ENCODE assay signal across 31 mouse cellular contexts in genomic region chr6:29280671-29281070, GRCm38 (mm10). TPM values are rescaled to one million over a fixed set of nuclear protein-coding genes. Genes with fewer than 3 reads are reported as not detected.
A peak's percentile ranks its signal among the peaks of the same experiment; 100 is the strongest.
DNase-seq lines count a peak whose midpoint lies in the region; ATAC-seq and TF ChIP-seq lines count a peak whose summit lies in the region.
"Had no signal": no experiment of that assay in that cellular context is flagged by ENCODE, and none has a peak within 500 bp of the region (broad histone marks: within the 10 kb centered on the region; RNA-seq: fewer than 3 reads in every experiment).

No protein-coding gene starts in this region.

- no peak for TF ChIP-seq CTCF in testis, adult 2 months (IDR thresholded peaks at IDR 0.05; ENCODE audit: control insufficient read depth, insufficient read depth, insufficient replicate concordance, low read depth, low read length)

- H3K4me2 ChIP-seq in hindbrain, embryonic 12.5 days (replicated peaks), result no peak overlapping the region
- H3K4me2 ChIP-seq in midbrain, embryonic 12.5 days (replicated peaks), result no peak overlapping the region
- no peak overlapping the region for H3K4me2 ChIP-seq in midbrain, embryonic 16.5 days (ENCODE audit: low read length)
- H3K4me2 ChIP-seq: forebrain, embryonic 12.5 days; heart, embryonic 15.5 days; hindbrain, embryonic 13.5 days; liver, embryonic 12.5 days; neural tube, embryonic 12.5 days had no signal

- TF ChIP-seq POLR2A in testis, adult 2 months (IDR thresholded peaks at IDR 0.05; ENCODE audit: control insufficient read depth, low read depth, low read length), result no peak

- H3K36me3 ChIP-seq in hindbrain, embryonic 10.5 days, result peaks cover 7% of the 10 kb centered on the region
- H3K36me3 ChIP-seq in hindbrain, embryonic 12.5 days, result no peaks in the 10 kb centered on the region
- no peaks in the 10 kb centered on the region for H3K36me3 ChIP-seq in midbrain, embryonic 12.5 days
- H3K36me3 ChIP-seq in midbrain, embryonic 16.5 days (ENCODE audit: control insufficient read depth, insufficient read depth, low read length), result no peaks in the 10 kb centered on the region
- H3K36me3 ChIP-seq in testis, adult 2 months (ENCODE audit: control insufficient read depth, insufficient read depth, low read length), result no peaks in the 10 kb centered on the region; the same call in 1 of the 2 replicates
- H3K36me3 ChIP-seq: forebrain, embryonic 12.5 days; heart, embryonic 15.5 days; hindbrain, embryonic 13.5 days; neural tube, embryonic 12.5 days had no signal

- no peak for ATAC-seq in hindbrain, embryonic 12.5 days (ENCODE audit: low FRiP score)
- no peak for ATAC-seq in midbrain, embryonic 12.5 days (ENCODE audit: low FRiP score, low read depth)
- ATAC-seq in midbrain, embryonic 16.5 days, result no peak
- ATAC-seq: inflammation-experienced regulatory T-cells, adult 6 months; liver, embryonic 12.5 days; liver, postnatal 0 days had no signal

- WGBS in hindbrain, embryonic 10.5 days, result 30% methylated on average over 7 of the region's 7 CpGs
- 38% methylated on average over 7 of the region's 7 CpGs for WGBS in hindbrain, embryonic 12.5 days
- WGBS in midbrain, embryonic 12.5 days, result 30% methylated on average over 7 of the region's 7 CpGs
- 24% methylated on average over 7 of the region's 7 CpGs for WGBS in midbrain, embryonic 16.5 days

- H3K4me1 ChIP-seq in hindbrain, embryonic 10.5 days (replicated peaks), result peaks cover 10% of the 10 kb centered on the region
- H3K4me1 ChIP-seq in hindbrain, embryonic 12.5 days, result peaks cover 5% of the 10 kb centered on the region; the same call in 1 of the 2 replicates
- peaks cover 4% of the 10 kb centered on the region for H3K4me1 ChIP-seq in midbrain, embryonic 12.5 days
- H3K4me1 ChIP-seq in midbrain, embryonic 16.5 days (ENCODE audit: control insufficient read depth, insufficient read depth, low read length), result no peaks in the 10 kb centered on the region
- no peaks in the 10 kb centered on the region for H3K4me1 ChIP-seq in testis, adult 2 months (ENCODE audit: control insufficient read depth, insufficient read depth, low read length)
- H3K4me1 ChIP-seq: forebrain, embryonic 12.5 days; neural tube, embryonic 12.5 days had no signal

- no peaks in the 10 kb centered on the region for H3K27me3 ChIP-seq in hindbrain, embryonic 10.5 days (ENCODE audit: insufficient read depth, poor library complexity, severe bottlenecking)
- no peaks in the 10 kb centered on the region for H3K27me3 ChIP-seq in hindbrain, embryonic 12.5 days
- no peaks in the 10 kb centered on the region for H3K27me3 ChIP-seq in midbrain, embryonic 12.5 days
- no peaks in the 10 kb centered on the region for H3K27me3 ChIP-seq in midbrain, embryonic 16.5 days (ENCODE audit: control insufficient read depth, insufficient read depth, low read depth, low read length)
- H3K27me3 ChIP-seq in testis, adult 2 months (ENCODE audit: control insufficient read depth, insufficient read depth, low read length), result no peaks in the 10 kb centered on the region
- H3K27me3 ChIP-seq: heart, embryonic 15.5 days; hindbrain, embryonic 13.5 days; liver, embryonic 12.5 days; neural tube, embryonic 12.5 days had no signal

- H3K27ac ChIP-seq in hindbrain, embryonic 10.5 days, result peak overlapping the region; percentile 45
- no peak overlapping the region for H3K27ac ChIP-seq in hindbrain, embryonic 12.5 days
- 0 out of 2 replicates have a peak overlapping the region, but pooled peaks have one; percentile 35 for H3K27ac ChIP-seq in midbrain, embryonic 12.5 days (replicated peaks)
- H3K27ac ChIP-seq in midbrain, embryonic 16.5 days (ENCODE audit: low read length), result no peak overlapping the region
- H3K27ac ChIP-seq in testis, adult 2 months (ENCODE audit: control insufficient read depth, insufficient read depth, low read depth, low read length), result no peak overlapping the region
- H3K27ac ChIP-seq: forebrain, embryonic 12.5 days; heart, embryonic 10.5 days; heart, embryonic 15.5 days; hindbrain, embryonic 13.5 days; liver, embryonic 12.5 days; macrophage; neural tube, embryonic 12.5 days had no signal

- H3K9me3 ChIP-seq in hindbrain, embryonic 10.5 days, result no peaks in the 10 kb centered on the region
- no peaks in the 10 kb centered on the region for H3K9me3 ChIP-seq in hindbrain, embryonic 12.5 days (replicated peaks)
- no peaks in the 10 kb centered on the region for H3K9me3 ChIP-seq in midbrain, embryonic 12.5 days
- H3K9me3 ChIP-seq in midbrain, embryonic 16.5 days (replicated peaks; ENCODE audit: control insufficient read depth, low read length, poor library complexity, severe bottlenecking), result no peaks in the 10 kb centered on the region
- H3K9me3 ChIP-seq: forebrain, embryonic 12.5 days; heart, embryonic 10.5 days; heart, embryonic 15.5 days; hindbrain, embryonic 13.5 days; liver, embryonic 12.5 days; neural tube, embryonic 12.5 days had no signal

- H3K9ac ChIP-seq in hindbrain, embryonic 12.5 days, result no peak overlapping the region
- H3K9ac ChIP-seq in midbrain, embryonic 12.5 days (replicated peaks), result no peak overlapping the region
- no peak overlapping the region for H3K9ac ChIP-seq in midbrain, embryonic 16.5 days (ENCODE audit: low read depth, low read length)
- H3K9ac ChIP-seq: forebrain, embryonic 12.5 days; heart, embryonic 15.5 days; hindbrain, embryonic 13.5 days; liver, embryonic 12.5 days; liver, postnatal 0 days; neural tube, embryonic 12.5 days had no signal

- H3K4me3 ChIP-seq in hindbrain, embryonic 10.5 days, result no peak overlapping the region
- H3K4me3 ChIP-seq in hindbrain, embryonic 12.5 days, result no peak overlapping the region
- no peak overlapping the region for H3K4me3 ChIP-seq in midbrain, embryonic 12.5 days
- H3K4me3 ChIP-seq in midbrain, embryonic 16.5 days (ENCODE audit: low read depth, low read length), result no peak overlapping the region
- H3K4me3 ChIP-seq in testis, adult 2 months (ENCODE audit: control insufficient read depth, low read depth, low read length), result peak overlapping the region; percentile 79
- H3K4me3 ChIP-seq: erythroblast, embryonic 14.5 days; forebrain, embryonic 12.5 days; heart, embryonic 10.5 days; heart, embryonic 15.5 days; hindbrain, embryonic 13.5 days; liver, embryonic 12.5 days; neural tube, embryonic 12.5 days had no signal

- DNase-seq in hindbrain, embryonic 10.5 days (ENCODE audit: low spot score), result no peak
- no peak for DNase-seq in testis, postnatal 14 days (ENCODE audit: low spot score)
- DNase-seq in layer of hippocampus, adult 11-12 months (ENCODE audit: low spot score), result no peak
- DNase-seq: adrenal gland, postnatal 25 days; cerebellum, adult 11-12 months; cerebellum, postnatal 10 days; gastrocnemius, postnatal 25 days; heart, adult 11 months; kidney, adult 11 months; kidney, postnatal 14 days; liver, postnatal 0 days; spleen, adult 18-20 months; thymus, adult 2 months; thymus, postnatal 36 days had no signal

RNA-seq across cellular contexts. Expression of gene Fam71f2, which starts 1.3 kb away (rescaled TPM):
- polyA plus RNA-seq in hindbrain, embryonic 10.5 days (2016; fragmentation: Nextera tagmentation; extraction: Ambion mirVana), result 0.39 and 0.66 TPM in 2 replicates
- 0.65 and 0.72 TPM in 2 replicates for polyA plus RNA-seq in hindbrain, embryonic 12.5 days (2016; fragmentation: Nextera tagmentation; extraction: Ambion mirVana)
- 0.60 and 1.2 TPM in 2 replicates for polyA plus RNA-seq in midbrain, embryonic 12.5 days (2016; fragmentation: Nextera tagmentation; extraction: Ambion mirVana)
- polyA plus RNA-seq in midbrain, embryonic 16.5 days (2015; fragmentation: Nextera tagmentation; extraction: Ambion mirVana), result 0.60 and 0.80 TPM in 2 replicates
- 1,251 and 1,390 TPM in 2 replicates for polyA plus RNA-seq in testis, adult 2 months (2012; rRNA removed)
- polyA plus RNA-seq: erythroblast, embryonic 14.5 days; kidney, embryonic 14.5 days; macrophage had no signal

RNA-seq across cellular contexts. Expression of gene Hilpda, which starts 8.4 kb away (rescaled TPM):
- 35.9 and 38.0 TPM in 2 replicates for polyA plus RNA-seq in hindbrain, embryonic 10.5 days (2016; fragmentation: Nextera tagmentation; extraction: Ambion mirVana)
- 31.8 and 32.1 TPM in 2 replicates for polyA plus RNA-seq in hindbrain, embryonic 12.5 days (2016; fragmentation: Nextera tagmentation; extraction: Ambion mirVana)
- 29.7 and 31.0 TPM in 2 replicates for polyA plus RNA-seq in midbrain, embryonic 12.5 days (2016; fragmentation: Nextera tagmentation; extraction: Ambion mirVana)
- polyA plus RNA-seq in midbrain, embryonic 16.5 days (2015; fragmentation: Nextera tagmentation; extraction: Ambion mirVana), result 34.8 and 36.4 TPM in 2 replicates
- 54.0 and 56.2 TPM in 2 replicates for polyA plus RNA-seq in testis, adult 2 months (2012; rRNA removed)

RNA-seq across cellular contexts. Expression of gene Fam71f1, which starts 38.3 kb away (rescaled TPM):
- polyA plus RNA-seq in hindbrain, embryonic 10.5 days (2016; fragmentation: Nextera tagmentation; extraction: Ambion mirVana), result 0.22 TPM in 1 of 2 replicates, not detected in the other
- polyA plus RNA-seq in hindbrain, embryonic 12.5 days (2016; fragmentation: Nextera tagmentation; extraction: Ambion mirVana), result 0.27 TPM in 1 of 2 replicates, not detected in the other
- polyA plus RNA-seq in midbrain, embryonic 12.5 days (2016; fragmentation: Nextera tagmentation; extraction: Ambion mirVana), result not detected in 2 replicates
- polyA plus RNA-seq in midbrain, embryonic 16.5 days (2015; fragmentation: Nextera tagmentation; extraction: Ambion mirVana), result not detected in 2 replicates
- 369 and 372 TPM in 2 replicates for polyA plus RNA-seq in testis, adult 2 months (2012; rRNA removed)
- polyA plus RNA-seq: erythroblast, embryonic 14.5 days; forebrain, embryonic 12.5 days; frontal cortex, adult 2 months; heart, embryonic 10.5 days; hindbrain, embryonic 13.5 days; inflammation-experienced regulatory T-cells, adult 6 months; kidney, embryonic 14.5 days; liver, embryonic 12.5 days; liver, postnatal 0 days; lung, embryonic 16.5 days; macrophage; neural tube, embryonic 12.5 days; stomach, embryonic 16.5 days; thymus, adult 2 months had no signal

Comparison
In these comparisons a context has a peak if more than half of its experiments do, and no peak if none do; other contexts are left out.
1. H3K27ac ChIP-seq: peak in hindbrain, embryonic 10.5 days (single experiment) and midbrain, embryonic 12.5 days (single experiment); none in hindbrain, embryonic 12.5 days (single experiment), midbrain, embryonic 16.5 days (single experiment) and testis, adult 2 months (single experiment).
2. RNA of gene Fam71f2, which starts 1.3 kb away (polyA plus RNA-seq): 1,251 to 1,390 TPM in testis, adult 2 months; 0.60 to 0.80 TPM in midbrain, embryonic 16.5 days, 0.65 to 0.72 TPM in hindbrain, embryonic 12.5 days, 0.60 to 1.2 TPM in midbrain, embryonic 12.5 days and 0.39 to 0.66 TPM in hindbrain, embryonic 10.5 days; every median in the first group is over 100 times any median in the second.
3. RNA of gene Fam71f1, which starts 38.3 kb away (polyA plus RNA-seq): 369 to 372 TPM in testis, adult 2 months; 0.22 TPM in hindbrain, embryonic 10.5 days, 0.27 TPM in hindbrain, embryonic 12.5 days, not detected in midbrain, embryonic 12.5 days and not detected in midbrain, embryonic 16.5 days; every median in the first group is over 100 times any median in the second.